Mouse (Mus musculus) kidney, postnatal 14 days (tissue): ENCODE measurements at regions not wholly inside any gene's neighbourhood (a gene's known extent, or its start where the extent isn't known, plus 50 kb on each side); places are given as distances from the start of the nearest gene placed in this dataset.
A peak's percentile ranks its signal among the peaks of the same experiment; 100 is the strongest.
"Not testable (repeated sequence)": the region's sequence is repeated elsewhere in the genome, so short reads cannot be mapped to it uniquely, and the experiment has no call there.

ENCODE experiments used
- DNase-seq: peaks from one replicate; pipeline ENCODE4 v3.0.0; 2022; ENCODE audit warnings: mixed read lengths

GRCm38 (mm10) chr12:119102106-119102505 lies 135.9 kb upstream of the Abcb5 start:
- DNase-seq = not testable (repeated sequence)

DNA sequence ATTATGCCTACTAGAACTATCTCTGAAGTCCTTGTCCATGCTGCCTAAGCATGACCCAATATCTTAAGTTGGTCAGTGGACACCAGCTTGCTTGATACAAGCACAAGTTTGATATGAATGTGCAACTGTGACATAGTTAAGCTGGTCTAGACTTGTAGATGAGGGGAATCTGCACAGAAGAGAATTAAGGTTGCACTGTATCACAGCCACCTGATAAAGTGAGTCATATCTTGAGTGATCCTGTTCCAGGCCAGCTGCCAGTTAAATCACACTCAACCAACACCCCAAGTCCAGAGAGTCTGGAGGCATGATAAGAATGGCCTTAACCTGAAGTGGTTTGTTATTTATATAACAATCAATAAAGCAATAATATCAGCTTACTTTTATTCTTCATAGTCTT lies 133.5 kb upstream of the Abcb5 start:
- no peak for DNase-seq

GRCm38 (mm10) chr12:119097814-119098213 lies 131.6 kb upstream of the Abcb5 start:
- DNase-seq = no peak

GRCm38 (mm10) chr12:119094314-119094713 lies 128.1 kb upstream of the Abcb5 start:
- DNase-seq = no peak

DNA sequence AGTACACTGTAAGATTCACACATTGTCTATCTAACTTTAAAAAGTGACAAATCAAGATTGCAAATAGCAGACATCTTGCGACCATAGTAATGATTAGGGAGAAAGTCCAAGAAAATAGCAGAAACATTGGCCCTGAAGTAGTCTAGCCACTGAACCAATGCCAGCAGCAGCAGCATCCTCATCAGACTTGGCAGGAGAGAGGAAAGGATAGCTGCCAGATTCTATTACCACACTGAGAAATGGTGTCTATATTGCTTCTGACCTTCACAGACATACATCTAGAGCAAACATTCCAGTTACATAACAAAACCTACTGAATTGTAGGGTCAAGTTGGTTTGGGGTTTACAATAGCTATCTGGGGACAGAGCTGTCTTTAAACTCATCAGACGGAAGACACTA lies 127.2 kb upstream of the Abcb5 start:
- DNase-seq = no peak

- no peak for DNase-seq
Measured at GRCm38 (mm10) chr12:119089292-119089691, 123.1 kb upstream of the Abcb5 start.

DNA sequence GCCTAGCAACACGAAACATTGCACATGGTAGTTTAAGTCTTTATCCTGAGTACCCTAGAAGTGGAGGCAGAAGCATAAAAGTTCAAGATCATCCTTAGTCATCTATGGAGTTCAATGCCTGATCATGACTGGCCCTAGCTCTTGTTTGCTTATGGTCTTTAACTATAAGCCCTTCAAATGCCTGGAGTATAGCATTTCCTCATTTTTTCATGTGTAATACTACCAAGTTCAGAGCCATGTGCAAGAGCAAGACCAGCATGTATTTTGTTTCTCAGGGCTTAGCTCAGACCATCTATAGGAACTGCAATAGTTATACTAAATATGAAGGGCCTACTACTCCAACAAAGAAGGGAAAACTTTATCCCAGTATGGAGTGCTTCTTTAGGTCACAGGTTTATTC lies 122.4 kb upstream of the Abcb5 start:
- DNase-seq = no peak

DNA sequence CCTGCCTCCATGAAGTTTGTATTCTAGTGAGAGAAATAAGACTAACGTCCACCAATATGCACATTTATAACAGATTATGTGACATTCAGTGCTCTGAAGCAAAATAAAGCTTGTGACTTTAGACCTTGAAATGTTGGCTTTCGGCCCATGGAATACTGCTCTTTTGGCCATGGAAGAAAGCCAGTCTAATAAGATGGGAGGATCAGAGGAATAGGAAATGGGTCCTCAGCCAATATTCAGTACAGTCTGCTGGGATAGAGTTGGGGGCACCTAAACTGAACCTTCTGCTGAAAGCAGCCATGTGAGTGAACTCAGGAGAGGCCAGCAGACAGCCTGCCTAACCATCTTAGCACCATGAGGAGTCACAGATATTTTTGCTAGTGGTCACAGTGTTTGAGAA lies 118.6 kb upstream of the Abcb5 start:
- peak; percentile 63 for DNase-seq

GRCm38 (mm10) chr12:119082781-119083180 lies 116.6 kb upstream of the Abcb5 start:
- no peak for DNase-seq

DNA sequence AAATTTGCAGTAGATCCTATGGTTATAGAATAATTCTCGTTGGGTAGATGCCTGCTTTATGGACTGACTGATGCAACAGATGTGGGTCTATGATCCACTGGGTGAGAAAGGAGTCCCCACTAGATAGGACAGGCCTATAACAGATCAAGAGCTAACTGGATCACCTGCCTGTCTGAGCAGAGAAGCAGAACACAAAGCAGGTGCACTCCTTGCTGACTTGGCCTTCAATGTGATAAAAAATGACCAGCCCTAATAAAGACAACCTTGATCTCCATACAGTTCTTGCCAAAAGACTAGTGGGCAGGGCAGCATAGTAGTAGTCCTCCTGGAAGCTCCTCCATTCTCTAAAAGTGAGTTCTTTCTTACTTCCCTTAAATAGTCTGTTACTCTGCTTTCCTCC lies 109.6 kb upstream of the Abcb5 start:
- DNase-seq = no peak

DNA sequence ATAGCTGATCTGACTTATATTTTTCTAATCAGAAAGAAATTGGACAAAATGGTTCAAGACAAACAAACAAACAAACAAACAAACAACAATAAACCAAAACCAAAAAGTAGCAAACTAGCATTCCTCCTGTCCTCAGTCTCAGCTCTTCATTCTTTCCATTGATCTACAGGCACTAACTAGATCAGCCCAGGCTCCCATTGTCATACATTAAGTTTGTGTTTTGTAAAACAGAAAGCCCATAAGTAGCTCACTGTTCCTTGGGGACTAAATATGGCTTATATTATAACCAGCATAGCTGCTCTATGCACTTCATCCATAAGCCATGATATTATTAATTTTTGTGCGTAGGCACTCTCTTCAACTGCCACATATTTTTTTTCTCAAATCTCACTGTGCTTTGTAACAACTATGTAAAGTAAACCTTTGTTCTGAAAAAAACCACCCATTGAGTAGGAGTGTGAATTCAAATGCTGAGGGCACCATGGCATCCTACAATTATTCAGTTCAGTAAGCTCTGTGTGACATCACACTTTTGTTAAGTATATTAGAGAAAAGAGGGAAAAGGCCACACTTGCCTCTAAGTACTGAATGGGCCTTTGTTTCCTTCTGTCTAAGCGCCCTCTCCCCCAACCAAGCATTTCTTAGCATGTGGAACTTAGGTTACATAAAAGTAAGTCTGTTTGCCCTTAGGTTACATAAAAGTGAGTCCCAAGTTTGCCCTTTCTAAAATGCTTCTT lies 108.7 kb upstream of the Abcb5 start:
- no peak for DNase-seq

DNA sequence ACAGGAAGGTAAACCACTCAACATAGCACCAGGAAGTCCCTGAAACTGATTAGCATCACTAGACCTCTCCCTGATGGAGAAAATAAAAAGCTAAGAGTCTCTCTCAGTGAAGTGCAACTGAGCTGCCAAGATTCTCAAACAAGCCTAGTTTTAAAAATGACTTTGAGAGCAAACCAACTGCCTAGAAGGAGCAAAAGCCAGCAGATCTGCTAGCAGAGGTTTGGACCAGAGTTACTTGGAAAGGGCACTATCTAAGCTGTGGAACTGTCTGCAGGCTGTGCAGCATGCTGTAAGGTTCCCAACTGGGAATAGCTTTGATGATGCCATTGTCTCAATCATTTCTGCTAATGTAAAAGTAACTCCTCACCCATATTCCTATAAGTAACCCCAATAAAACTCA lies 107.9 kb upstream of the Abcb5 start:
- DNase-seq = no peak

DNA sequence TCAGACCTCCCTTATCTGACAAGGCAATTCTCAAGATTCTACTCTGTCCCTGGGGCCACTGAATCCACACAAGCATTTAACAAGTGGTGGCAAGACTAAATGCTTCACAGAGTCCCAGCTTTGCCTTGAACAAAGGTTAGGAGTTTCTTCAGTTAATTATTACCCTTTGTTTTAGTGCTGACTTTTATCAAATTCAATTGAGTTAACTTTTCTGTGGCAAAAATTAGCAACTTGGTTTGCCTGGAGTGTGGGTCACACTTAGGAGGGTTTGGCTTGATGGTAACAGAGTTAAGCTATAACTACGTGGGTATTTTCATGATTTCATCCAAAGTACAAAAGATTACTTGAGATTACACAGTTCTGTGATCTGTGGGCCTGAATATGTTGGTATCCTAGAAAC lies 104.7 kb upstream of the Abcb5 start:
- DNase-seq = peak; percentile 45

- peak; percentile 49 for DNase-seq
Measured at GRCm38 (mm10) chr12:119070446-119070845, 104.2 kb upstream of the Abcb5 start.

DNA sequence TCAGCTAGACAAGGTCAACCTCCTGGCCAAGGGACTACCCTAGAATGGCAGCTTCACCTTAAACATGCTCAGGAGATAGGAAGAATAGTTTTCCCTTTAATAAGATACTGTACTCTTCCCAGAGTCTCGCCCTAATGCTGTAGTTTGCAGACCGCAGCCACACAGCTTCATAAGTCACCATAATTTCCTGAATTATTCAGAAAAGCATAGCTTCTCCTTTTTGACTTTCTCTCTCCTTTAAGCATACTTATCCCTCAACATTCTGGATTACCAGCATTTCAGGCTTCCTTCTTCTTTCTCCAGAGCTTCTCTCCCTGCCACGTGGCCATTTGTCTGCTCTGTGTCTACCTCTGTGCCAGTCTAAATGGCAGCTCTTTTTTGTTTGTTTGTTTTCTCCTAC lies 103.5 kb upstream of the Abcb5 start:
- no peak for DNase-seq

DNA sequence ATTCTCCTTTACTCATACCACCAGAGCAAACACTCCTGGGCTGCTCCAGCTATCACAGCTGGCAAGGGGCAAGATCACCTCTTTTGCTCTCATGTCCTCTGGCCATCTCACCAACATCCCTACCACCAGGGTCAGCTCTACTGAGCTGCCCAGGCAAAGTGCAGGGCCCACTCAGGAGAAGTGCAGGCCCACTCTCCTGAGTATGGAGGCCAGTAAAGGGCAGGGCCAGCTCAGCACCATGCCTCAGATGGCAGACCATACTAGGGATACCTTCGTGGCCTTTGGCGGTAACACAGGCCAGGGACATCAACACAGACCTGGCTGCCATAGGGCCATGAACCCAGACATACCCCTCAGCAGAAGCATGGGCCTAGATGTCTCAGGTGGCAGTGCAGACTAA lies 101.9 kb upstream of the Abcb5 start:
- no peak for DNase-seq

- peak; percentile 26 for DNase-seq
Measured at GRCm38 (mm10) chr12:119062931-119063330, 96.7 kb upstream of the Abcb5 start.

- no peak for DNase-seq
Measured at GRCm38 (mm10) chr12:119062490-119062889, 96.3 kb upstream of the Abcb5 start.

GRCm38 (mm10) chr12:119054560-119054959 lies 88.3 kb upstream of the Abcb5 start:
- peak; percentile 38 for DNase-seq

GRCm38 (mm10) chr12:119051692-119052379 lies 85.6 kb upstream of the Abcb5 start:
- DNase-seq = no peak

GRCm38 (mm10) chr12:119038306-119038705 lies 72.1 kb upstream of the Abcb5 start:
- DNase-seq = no peak

GRCm38 (mm10) chr12:119034828-119035227 lies 68.6 kb upstream of the Abcb5 start:
- DNase-seq = no peak

DNA sequence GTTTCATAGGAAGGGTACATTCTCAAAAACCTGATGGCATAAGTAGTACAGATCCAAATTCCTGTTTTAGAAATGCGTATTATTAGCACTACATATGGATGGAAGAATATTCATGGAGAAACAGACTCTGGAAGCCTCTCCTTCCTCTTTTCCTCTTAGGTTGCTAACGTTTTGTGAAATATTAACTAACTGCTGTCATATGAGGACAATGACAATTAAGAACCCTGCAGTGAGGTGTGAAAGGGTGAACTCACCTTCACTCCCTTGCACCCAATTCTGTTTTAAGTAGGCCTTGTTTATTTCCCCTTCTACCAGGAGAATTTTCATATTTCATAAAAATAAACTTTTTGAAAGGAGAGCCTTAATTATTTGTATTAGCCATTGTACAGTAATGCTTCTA lies 62.5 kb upstream of the Abcb5 start:
- DNase-seq = no peak

GRCm38 (mm10) chr12:119028161-119028560 lies 61.9 kb upstream of the Abcb5 start:
- no peak for DNase-seq

DNA sequence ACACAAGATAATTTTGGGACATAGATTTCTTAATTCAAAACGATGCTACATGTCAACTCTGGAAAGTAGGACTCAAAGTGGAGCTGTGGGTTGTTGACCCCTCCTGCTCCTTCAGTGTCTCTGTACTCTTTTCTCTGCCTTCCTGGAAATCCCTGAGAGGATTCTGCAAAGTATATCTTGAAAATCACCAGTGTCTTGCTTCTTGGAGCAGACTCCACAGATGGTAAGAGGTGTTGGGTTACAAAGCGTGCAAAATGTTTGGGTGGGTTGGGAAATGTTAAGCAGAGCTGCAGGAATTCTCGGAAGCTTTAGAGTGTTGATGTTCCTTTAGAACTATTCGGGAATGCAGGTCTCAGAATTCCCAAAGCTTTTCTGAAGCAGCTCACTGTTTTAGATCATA lies 61.5 kb upstream of the Abcb5 start:
- DNase-seq = no peak
